9 mouse cellular contexts compared by ENCODE assay signal in the genomic region with DNA sequence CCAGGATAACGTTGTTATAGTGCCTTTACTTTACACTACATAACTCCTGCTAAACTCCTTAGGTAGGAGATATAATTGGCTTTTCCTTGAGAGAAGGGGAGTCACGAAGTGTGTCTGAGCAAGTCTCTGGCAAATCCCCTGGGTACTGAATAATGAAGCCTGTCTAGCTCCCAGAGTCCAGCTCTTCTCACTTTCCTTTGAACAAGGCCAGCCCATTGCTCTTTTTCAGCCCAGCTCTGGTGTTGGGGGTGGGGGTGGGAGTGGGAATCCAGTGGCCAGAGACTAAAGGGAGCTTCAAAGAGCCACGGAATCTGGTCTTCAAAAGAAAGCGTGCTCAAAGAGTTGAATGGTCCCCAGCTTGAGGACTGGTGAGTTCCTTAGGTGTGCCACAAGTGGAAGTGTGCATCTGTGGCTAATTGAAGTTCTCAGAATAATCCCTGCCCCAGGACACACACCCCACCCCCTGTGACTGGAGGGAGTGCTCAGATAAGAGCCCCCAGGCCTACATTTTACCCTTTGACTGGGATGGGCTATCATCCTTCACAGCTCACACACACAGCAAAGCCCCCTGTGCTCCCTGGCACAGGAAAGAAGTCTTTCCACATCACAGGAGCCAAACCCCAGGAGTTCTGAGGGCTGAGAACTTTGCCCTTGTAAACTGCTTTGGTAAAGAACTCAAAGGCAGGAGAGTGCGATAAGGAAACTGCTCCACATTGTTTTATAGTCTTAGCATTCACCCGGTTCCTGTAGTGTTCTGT. TPM values are rescaled to one million over a fixed set of nuclear protein-coding genes. Genes with fewer than 3 reads are reported as not detected.
DNase-seq lines count a peak whose midpoint lies in the region; ATAC-seq and TF ChIP-seq lines count a peak whose summit lies in the region.
"Had no signal": no experiment of that assay in that cellular context is flagged by ENCODE, and none has a peak within 500 bp of the region (broad histone marks: within the 10 kb centered on the region; RNA-seq: fewer than 3 reads in every experiment).

No protein-coding gene starts in this region.

- H3K27me3 ChIP-seq in erythroblast, embryonic 14.5 days (ENCODE audit: control insufficient read depth) = no peaks in the 10 kb centered on the region
- H3K27me3 ChIP-seq in thymus, adult 2 months (ENCODE audit: control insufficient read depth, insufficient read depth, low read length) = no peaks in the 10 kb centered on the region
- peaks cover 26% of the 10 kb centered on the region for H3K27me3 ChIP-seq in midbrain, embryonic 12.5 days

- no peak overlapping the region for H3K9ac ChIP-seq in midbrain, embryonic 12.5 days (replicated peaks)

- ATAC-seq in erythroblast, adult 5-6 weeks (replicated peaks; ENCODE audit: low FRiP score, poor library complexity, severe bottlenecking) = no peak
- 0 out of 2 replicates have a peak, but pooled peaks have one; percentile 19 for ATAC-seq in midbrain, embryonic 12.5 days (ENCODE audit: low FRiP score, low read depth)

- no peak for TF ChIP-seq CTCF in thymus, adult 2 months (IDR thresholded peaks at IDR 0.05; ENCODE audit: borderline replicate concordance, control insufficient read depth, extremely low read depth, insufficient read depth, low read length, poor library complexity)

- H3K27ac ChIP-seq in thymus, adult 2 months (ENCODE audit: control insufficient read depth, insufficient read depth, low read length) = peak overlapping the region; percentile 80
- H3K27ac ChIP-seq in midbrain, embryonic 12.5 days (replicated peaks) = no peak overlapping the region

- WGBS in thymus, adult 2 months = 12% methylated on average over 6 of the region's 6 CpGs
- WGBS in midbrain, embryonic 12.5 days = 9% methylated on average over 6 of the region's 6 CpGs

- no peak overlapping the region for H3K4me2 ChIP-seq in midbrain, embryonic 12.5 days (replicated peaks)

- peaks cover 26% of the 10 kb centered on the region for H3K4me1 ChIP-seq in erythroblast, embryonic 14.5 days (ENCODE audit: control insufficient read depth)
- H3K4me1 ChIP-seq in thymus, adult 2 months (replicated peaks; ENCODE audit: control insufficient read depth, insufficient read depth, low read length) = peaks cover 32% of the 10 kb centered on the region
- peaks cover 12% of the 10 kb centered on the region for H3K4me1 ChIP-seq in midbrain, embryonic 12.5 days

- peak overlapping the region; percentile 11 for H3K4me3 ChIP-seq in erythroblast, embryonic 14.5 days (replicated peaks)
- H3K4me3 ChIP-seq in thymus, adult 2 months (ENCODE audit: control insufficient read depth, insufficient read depth, low read length) = no peak overlapping the region
- H3K4me3 ChIP-seq in midbrain, embryonic 12.5 days = no peak overlapping the region

- no peaks in the 10 kb centered on the region for H3K36me3 ChIP-seq in erythroblast, embryonic 14.5 days (ENCODE audit: control insufficient read depth)
- no peaks in the 10 kb centered on the region for H3K36me3 ChIP-seq in thymus, adult 2 months (ENCODE audit: control insufficient read depth, insufficient read depth, low read length)
- H3K36me3 ChIP-seq in midbrain, embryonic 12.5 days = no peaks in the 10 kb centered on the region

- DNase-seq in thymus, adult 2 months = no peak
- no peak for DNase-seq in thymus, postnatal 14 days
- DNase-seq in left cerebral cortex, adult 9 months (ENCODE audit: low spot score in 2 of 2) = no peak
- no peak for DNase-seq in left cerebral cortex, adult 11 months (ENCODE audit: low spot score)
- no peak for DNase-seq in gastrocnemius, postnatal 25 days
- DNase-seq: cerebellum, adult 18-20 months had no signal

- H3K9me3 ChIP-seq in erythroblast, embryonic 14.5 days (ENCODE audit: control insufficient read depth, low read length) = no peaks in the 10 kb centered on the region
- no peaks in the 10 kb centered on the region for H3K9me3 ChIP-seq in midbrain, embryonic 12.5 days

- TF ChIP-seq POLR2A in thymus, adult 2 months (IDR thresholded peaks at IDR 0.05; ENCODE audit: control insufficient read depth, extremely low read depth, insufficient read depth, low read length, poor library complexity) = no peak

RNA-seq across cellular contexts. Expression of gene Rreb1, which starts 24.2 kb away (rescaled TPM):
- 0.46 and 0.60 TPM in 2 replicates for polyA plus RNA-seq in erythroblast, embryonic 14.5 days (2012)
- 9.2 and 11.7 TPM in 2 replicates for total RNA-seq in erythroblast, adult 5-6 weeks (2015; ENCODE audit: low replicate concordance)
- total RNA-seq in erythroblast, adult 5-6 weeks (2017; ENCODE audit: low replicate concordance) = 2.4 and 8.2 TPM in 2 replicates
- 37.5 and 46.9 TPM in 2 replicates for polyA plus RNA-seq in thymus, adult 2 months (2012; rRNA removed)
- 4.6 and 5.7 TPM in 2 replicates for polyA plus RNA-seq in midbrain, embryonic 12.5 days (2016; fragmentation: Nextera tagmentation; extraction: Ambion mirVana)
- 10 to 100 TPM; 23.5 to 24.0 TPM for total RNA-seq in gastrocnemius, postnatal 25 days (2021)
